Mouse (Mus musculus): ENCODE data around the gene Opcml. TPM values are rescaled to one million over a fixed set of nuclear protein-coding genes. Genes with fewer than 3 reads are reported as not detected.

The Opcml gene
- total RNA-seq, 1 experiment from 2014 or later, result 0.12 TPM

DNA sequence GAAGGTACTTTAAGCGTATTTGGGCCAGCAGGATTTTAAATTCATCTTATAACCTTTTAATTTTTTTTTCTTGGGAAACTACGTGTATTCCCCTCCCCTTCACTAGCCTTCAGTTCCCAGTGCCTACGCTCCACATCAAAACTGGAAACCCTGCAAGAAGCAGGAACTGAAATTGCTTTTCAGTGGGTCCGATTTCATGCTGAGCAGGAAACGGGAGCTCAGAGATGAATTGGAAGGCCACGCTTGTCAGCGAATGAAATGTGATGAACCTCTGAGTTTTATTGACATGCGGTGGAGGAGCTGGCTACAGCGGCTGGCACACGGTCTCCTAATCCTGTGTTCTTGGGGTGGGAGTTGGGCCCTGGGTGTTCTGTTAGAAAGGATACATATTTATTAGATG, 834.3 kb downstream of the Opcml start:
- no peak for ATAC-seq (ENCODE audit: extremely low read depth, insufficient number of reproducible peaks, low FRiP score, poor library complexity, severe bottlenecking)

GRCm38 (mm10) chr9:28642766-28643165, 852.2 kb downstream of the Opcml start:
- no peak for ATAC-seq (ENCODE audit: extremely low read depth, insufficient number of reproducible peaks, low FRiP score, poor library complexity, severe bottlenecking)

DNA sequence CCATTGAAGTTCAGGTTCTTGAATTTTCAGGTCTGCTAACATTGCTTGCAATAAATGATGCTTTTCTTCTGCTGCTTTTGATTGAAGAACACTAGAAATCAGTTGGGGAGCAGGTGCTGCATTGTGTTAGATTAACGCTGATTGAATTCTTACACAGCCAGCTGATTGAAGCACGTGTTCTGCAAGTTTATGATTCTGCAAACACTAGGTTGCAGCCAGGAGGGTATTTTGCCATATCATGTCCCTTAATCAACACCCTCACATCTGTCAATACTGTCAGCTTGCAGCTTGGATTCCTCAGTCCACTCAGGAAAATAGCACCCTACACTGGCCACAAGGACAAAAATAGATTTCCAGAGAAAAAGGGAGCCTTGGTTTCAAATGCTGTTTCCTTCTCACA, 853.5 kb downstream of the Opcml start:
- no peak for ATAC-seq (ENCODE audit: extremely low read depth, insufficient number of reproducible peaks, low FRiP score, poor library complexity, severe bottlenecking)

GRCm38 (mm10) chr9:28650089-28650488, 859.5 kb downstream of the Opcml start:
- no peak for ATAC-seq (ENCODE audit: extremely low read depth, insufficient number of reproducible peaks, low FRiP score, poor library complexity, severe bottlenecking)

DNA sequence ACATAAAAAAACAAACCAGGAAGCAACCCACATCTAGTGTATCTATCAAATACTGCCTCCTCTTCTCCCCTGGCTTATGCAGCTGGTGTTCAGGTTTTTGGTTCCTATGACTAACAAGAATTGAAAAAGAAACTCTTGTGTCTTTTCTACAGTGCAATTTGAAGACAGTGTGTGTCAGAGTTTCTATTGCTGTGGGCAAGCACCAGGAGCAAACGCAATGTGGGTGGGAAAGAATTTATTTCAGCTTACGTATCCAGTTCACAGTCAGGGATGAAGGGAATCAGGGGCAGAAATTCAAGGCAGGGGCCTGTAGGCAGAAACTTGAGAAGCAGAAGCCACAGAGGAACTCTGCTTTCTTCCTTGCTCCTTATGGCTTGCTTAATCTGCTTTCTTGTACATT, 869.4 kb downstream of the Opcml start:
- ATAC-seq (ENCODE audit: extremely low read depth, insufficient number of reproducible peaks, low FRiP score, poor library complexity, severe bottlenecking), result no peak

GRCm38 (mm10) chr9:28662882-28663281, 872.3 kb downstream of the Opcml start:
- no peak for ATAC-seq (ENCODE audit: extremely low read depth, insufficient number of reproducible peaks, low FRiP score, poor library complexity, severe bottlenecking)

- no peak for ATAC-seq (ENCODE audit: extremely low read depth, insufficient number of reproducible peaks, low FRiP score, poor library complexity, severe bottlenecking)
Observed at GRCm38 (mm10) chr9:28680309-28680708, 889.7 kb downstream of the Opcml start.

GRCm38 (mm10) chr9:28681252-28682037, 890.9 kb downstream of the Opcml start:
- no peak for ATAC-seq (ENCODE audit: extremely low read depth, insufficient number of reproducible peaks, low FRiP score, poor library complexity, severe bottlenecking)

GRCm38 (mm10) chr9:28683951-28684470, 893.4 kb downstream of the Opcml start:
- no peak for ATAC-seq (ENCODE audit: extremely low read depth, insufficient number of reproducible peaks, low FRiP score, poor library complexity, severe bottlenecking)

GRCm38 (mm10) chr9:28686942-28687611, 896.5 kb downstream of the Opcml start:
- no peak for ATAC-seq (ENCODE audit: extremely low read depth, insufficient number of reproducible peaks, low FRiP score, poor library complexity, severe bottlenecking)

- no peak for ATAC-seq (ENCODE audit: extremely low read depth, insufficient number of reproducible peaks, low FRiP score, poor library complexity, severe bottlenecking)
Observed at GRCm38 (mm10) chr9:28690134-28690533, 899.6 kb downstream of the Opcml start.

DNA sequence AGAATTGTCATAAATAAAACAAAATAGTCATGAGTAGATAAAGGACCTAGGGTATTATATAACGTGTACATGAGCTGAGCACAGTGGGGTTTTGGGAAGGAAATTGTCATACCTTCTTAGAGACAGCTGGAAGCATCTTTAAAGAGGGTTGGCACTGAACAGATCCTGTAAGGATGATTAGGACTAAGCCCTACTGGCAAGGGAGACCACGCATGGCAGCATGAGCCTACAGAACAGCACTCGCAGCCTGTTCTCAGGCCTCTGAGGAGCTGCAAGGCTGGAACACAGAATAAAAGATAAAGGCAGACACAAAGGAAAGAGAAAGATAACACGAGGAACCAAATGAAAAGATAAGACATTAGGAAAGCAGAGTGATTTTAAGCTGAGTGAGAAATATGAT, 915.2 kb downstream of the Opcml start:
- no peak for ATAC-seq (ENCODE audit: extremely low read depth, insufficient number of reproducible peaks, low FRiP score, poor library complexity, severe bottlenecking)

DNA sequence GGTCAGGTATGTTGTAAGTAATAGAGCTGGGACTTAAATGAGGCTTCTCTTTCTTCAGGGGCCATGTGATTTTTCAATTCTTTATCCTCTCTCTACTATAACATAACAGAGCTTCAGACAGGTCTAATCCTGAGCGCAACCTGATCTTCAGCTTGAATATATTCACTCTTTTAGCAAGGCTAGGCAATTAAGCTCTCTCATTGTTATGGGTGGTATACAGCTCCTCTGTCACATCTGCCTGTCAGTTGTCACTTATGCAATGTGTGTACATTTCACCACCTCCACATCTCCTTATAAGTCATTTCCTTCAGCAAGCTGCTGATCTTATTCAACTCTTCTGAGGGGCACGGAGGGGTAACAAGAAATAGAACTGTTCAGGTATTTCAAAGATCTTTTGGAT, 924.0 kb downstream of the Opcml start:
- no peak for ATAC-seq (ENCODE audit: extremely low read depth, insufficient number of reproducible peaks, low FRiP score, poor library complexity, severe bottlenecking)

- no peak for ATAC-seq (ENCODE audit: extremely low read depth, insufficient number of reproducible peaks, low FRiP score, poor library complexity, severe bottlenecking)
Observed at GRCm38 (mm10) chr9:28720186-28720585, 929.6 kb downstream of the Opcml start.

- ATAC-seq (ENCODE audit: extremely low read depth, insufficient number of reproducible peaks, low FRiP score, poor library complexity, severe bottlenecking), result no peak
Observed at GRCm38 (mm10) chr9:28731811-28732602, 941.4 kb downstream of the Opcml start.

GRCm38 (mm10) chr9:28737955-28738354, 947.4 kb downstream of the Opcml start:
- no peak for ATAC-seq (ENCODE audit: extremely low read depth, insufficient number of reproducible peaks, low FRiP score, poor library complexity, severe bottlenecking)

- no peak for ATAC-seq (ENCODE audit: extremely low read depth, insufficient number of reproducible peaks, low FRiP score, poor library complexity, severe bottlenecking)
Observed at GRCm38 (mm10) chr9:28738451-28738860, 947.9 kb downstream of the Opcml start.

GRCm38 (mm10) chr9:28744771-28745170, 954.2 kb downstream of the Opcml start:
- ATAC-seq (ENCODE audit: extremely low read depth, insufficient number of reproducible peaks, low FRiP score, poor library complexity, severe bottlenecking), result no peak

DNA sequence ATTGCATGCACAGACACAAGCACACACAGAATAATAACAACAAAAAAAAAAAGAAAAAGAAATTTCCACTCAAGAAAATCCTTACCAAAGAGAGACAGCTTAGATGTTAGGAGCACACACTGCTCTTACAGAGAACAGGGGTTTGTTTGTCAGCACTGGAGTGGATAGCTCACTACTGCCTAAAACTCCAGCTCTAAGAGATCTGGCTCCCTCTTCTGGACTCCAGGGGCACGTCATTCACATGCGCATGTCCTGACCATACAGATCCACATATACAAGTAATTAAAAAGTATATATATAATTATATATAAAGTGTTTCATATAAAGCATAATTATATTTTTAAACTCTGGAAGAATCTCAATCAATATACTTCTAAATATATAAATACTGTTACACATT, 958.3 kb downstream of the Opcml start:
- ATAC-seq (ENCODE audit: extremely low read depth, insufficient number of reproducible peaks, low FRiP score, poor library complexity, severe bottlenecking), result no peak

- no peak for ATAC-seq (ENCODE audit: extremely low read depth, insufficient number of reproducible peaks, low FRiP score, poor library complexity, severe bottlenecking)
Observed at GRCm38 (mm10) chr9:28752908-28753307, 962.3 kb downstream of the Opcml start.
